Mouse (Mus musculus): Measurements from ENCODE around the gene Zfp536.
A peak's percentile ranks its signal among the peaks of the same experiment; 100 is the strongest.

Gene Zfp536

DNA sequence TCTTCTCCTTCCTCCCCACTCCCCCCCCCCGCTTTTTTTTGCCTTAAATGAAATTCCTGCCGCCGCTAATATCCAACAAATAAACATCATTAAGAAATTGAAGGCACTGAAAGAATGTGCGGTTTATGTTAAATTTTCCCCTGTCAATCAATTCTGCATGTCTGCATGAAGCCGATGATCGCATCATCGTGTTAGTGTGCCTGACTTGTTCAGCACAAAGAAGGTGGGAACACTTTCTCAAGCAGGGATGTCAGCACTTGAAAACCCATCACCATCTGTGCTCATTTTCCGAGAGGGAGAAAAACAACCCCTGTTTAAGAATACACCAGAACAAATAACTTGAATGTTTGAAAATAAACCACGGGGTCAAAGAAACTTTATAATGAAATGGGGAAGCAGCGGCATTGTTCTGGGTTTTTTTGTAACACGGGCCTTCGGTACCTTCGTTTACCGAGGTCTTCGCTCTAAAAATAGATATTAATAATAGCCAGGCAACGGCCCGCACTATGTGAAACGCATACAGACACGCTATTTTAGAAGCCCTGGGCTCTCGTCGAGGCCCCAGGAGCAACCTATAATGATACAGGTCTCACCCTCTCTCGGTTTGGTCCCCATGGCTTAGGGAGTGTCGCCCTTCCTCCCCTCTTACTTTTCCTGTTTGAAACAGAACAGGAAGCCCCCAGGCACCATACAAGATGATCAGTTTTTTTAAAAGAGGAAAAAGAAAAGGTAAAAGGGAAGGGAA lies 83.7 kb downstream of the Zfp536 start:
- DNase-seq (ENCODE audit: low spot score in 2 of 2) = no peak

GRCm38 (mm10) chr7:37689107-37689511 lies 84.3 kb downstream of the Zfp536 start:
- no peak for DNase-seq (ENCODE audit: low spot score in 2 of 2)

- no peak for DNase-seq (ENCODE audit: low spot score in 2 of 2)
These were observed 87.1 kb downstream of the Zfp536 start for GRCm38 (mm10) chr7:37686366-37686765.

DNA sequence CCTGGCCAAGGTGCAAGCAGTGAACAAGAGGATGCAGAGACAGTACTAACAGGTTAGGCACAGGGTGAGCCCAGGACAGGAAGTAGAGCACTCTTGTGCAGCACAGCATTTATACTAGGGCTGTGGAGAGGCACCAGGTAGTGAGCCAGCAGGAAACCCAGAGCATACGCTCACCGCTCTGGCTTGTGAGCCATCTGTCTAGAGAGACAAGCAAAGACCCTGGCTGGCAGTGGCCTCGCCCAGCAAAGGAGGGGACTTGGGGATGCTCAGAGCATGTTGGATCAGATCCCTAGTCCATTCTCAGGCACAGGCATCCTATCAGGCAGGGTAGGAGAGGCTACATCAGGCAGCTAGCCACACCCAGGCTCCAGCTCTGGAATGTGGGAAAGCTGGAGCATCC lies 88.2 kb downstream of the Zfp536 start:
- DNase-seq (ENCODE audit: low spot score in 2 of 2) = no peak

GRCm38 (mm10) chr7:37681335-37681734 lies 92.1 kb downstream of the Zfp536 start:
- DNase-seq (ENCODE audit: low spot score in 2 of 2) = no peak

DNA sequence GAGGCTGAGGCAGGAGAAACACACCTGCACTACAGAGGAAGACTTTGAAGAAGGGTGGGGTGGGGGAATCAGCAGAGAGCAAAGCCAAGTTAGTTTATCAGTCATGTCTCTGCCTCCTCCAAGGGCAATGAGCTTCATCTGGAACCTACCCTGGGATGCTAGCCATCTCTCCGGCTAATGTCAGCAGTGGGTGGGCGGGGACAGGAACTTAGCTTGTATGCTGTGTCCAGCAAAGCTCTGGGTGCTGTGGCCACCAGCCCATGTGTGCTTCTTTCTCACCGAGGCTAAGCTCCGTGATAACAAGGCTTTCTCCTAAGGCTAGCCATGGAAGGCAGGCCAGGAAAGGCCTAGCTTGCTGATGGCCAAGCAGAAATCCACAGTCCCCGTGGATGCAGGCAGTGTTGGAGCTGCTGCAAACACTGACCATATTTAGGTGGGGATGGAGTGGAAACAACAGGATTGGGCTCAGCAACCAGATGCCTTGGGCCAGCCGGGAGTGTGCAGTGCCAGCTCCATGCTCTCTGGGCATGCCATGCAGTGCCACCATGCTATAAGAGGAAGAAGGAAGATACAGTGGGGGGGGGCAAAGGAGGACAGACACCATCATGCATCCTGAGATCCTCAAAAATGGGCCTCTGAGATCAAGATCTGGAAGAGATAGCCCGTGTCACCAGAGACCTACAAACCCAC lies 109.6 kb downstream of the Zfp536 start:
- no peak for DNase-seq (ENCODE audit: low spot score in 2 of 2)

- DNase-seq (ENCODE audit: low spot score in 2 of 2) = no peak
These were observed 124.8 kb downstream of the Zfp536 start for GRCm38 (mm10) chr7:37648671-37649070.

GRCm38 (mm10) chr7:37647917-37648615 lies 125.4 kb downstream of the Zfp536 start:
- DNase-seq (ENCODE audit: low spot score in 2 of 2) = no peak

GRCm38 (mm10) chr7:37639740-37640397 lies 133.6 kb downstream of the Zfp536 start:
- no peak for DNase-seq (ENCODE audit: low spot score in 2 of 2)

DNA sequence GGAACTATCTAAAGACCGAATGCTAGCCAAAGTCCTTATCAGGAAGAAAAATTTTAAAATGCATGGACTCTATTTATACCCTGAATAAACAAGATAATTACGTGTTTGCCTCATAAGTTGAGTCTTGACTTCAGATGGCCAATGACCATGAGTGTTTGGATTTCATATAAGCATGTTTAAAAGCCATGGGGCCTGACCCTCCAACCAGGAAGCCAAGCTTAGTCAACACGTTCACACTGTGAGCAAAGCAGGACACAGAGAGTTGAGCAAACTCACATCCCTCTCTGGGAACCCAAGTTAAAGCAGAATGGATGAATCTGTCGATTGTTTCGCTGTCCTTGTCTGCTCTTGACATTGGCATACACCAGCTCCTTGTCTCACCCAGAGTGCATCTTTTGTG lies 138.6 kb downstream of the Zfp536 start:
- DNase-seq (ENCODE audit: low spot score in 2 of 2) = no peak

GRCm38 (mm10) chr7:37630410-37630809 lies 143.0 kb downstream of the Zfp536 start:
- no peak for DNase-seq (ENCODE audit: low spot score in 2 of 2)

GRCm38 (mm10) chr7:37627897-37628510 lies 145.4 kb downstream of the Zfp536 start:
- DNase-seq (ENCODE audit: low spot score in 2 of 2) = no peak

DNA sequence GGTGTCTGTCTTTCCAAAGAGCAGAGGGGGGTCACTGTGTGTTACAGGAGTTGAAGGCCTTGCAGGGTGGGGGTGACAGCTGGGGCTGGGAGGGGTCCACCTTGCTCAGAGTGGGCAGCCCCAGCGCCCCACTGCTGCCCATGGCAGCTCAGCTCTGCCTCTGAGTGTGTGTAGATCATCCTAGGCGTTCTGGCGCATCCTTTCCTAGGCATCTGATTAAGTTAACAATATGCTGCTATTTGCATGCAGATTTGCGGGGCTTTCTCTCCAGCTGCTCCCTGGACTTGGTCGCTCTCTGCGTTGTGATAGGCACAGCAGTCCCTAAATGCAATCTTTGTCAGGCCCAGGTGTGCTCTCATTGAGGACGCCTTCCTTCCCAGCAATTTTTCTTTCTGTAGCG lies 147.7 kb downstream of the Zfp536 start:
- no peak for DNase-seq (ENCODE audit: low spot score in 2 of 2)

GRCm38 (mm10) chr7:37624759-37625340 lies 148.6 kb downstream of the Zfp536 start:
- no peak for DNase-seq (ENCODE audit: low spot score in 2 of 2)

- DNase-seq (ENCODE audit: low spot score in 2 of 2) = peak in 1 of 2 experiments; percentile 6
These were observed 149.3 kb downstream of the Zfp536 start for GRCm38 (mm10) chr7:37623903-37624758.

DNA sequence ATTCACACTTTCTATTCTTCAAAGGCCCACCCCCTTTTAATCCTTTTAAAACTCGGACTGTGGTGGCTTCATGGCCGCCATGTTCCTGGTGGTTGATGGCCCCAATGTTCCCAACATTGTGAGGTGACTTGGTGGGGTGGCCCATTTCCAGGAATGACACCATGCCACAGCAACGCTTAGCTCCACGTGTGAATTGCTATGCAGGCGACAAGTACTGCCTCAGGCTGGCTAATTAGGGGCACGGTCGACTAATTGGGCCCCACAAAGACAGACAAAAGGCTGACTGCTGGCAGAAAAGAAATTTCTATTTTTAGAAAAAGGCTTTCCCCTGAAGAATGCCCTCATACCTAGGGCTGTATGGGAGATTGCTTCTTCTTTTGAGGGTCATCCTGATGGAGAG lies 154.2 kb downstream of the Zfp536 start:
- no peak for DNase-seq (ENCODE audit: low spot score in 2 of 2)

DNA sequence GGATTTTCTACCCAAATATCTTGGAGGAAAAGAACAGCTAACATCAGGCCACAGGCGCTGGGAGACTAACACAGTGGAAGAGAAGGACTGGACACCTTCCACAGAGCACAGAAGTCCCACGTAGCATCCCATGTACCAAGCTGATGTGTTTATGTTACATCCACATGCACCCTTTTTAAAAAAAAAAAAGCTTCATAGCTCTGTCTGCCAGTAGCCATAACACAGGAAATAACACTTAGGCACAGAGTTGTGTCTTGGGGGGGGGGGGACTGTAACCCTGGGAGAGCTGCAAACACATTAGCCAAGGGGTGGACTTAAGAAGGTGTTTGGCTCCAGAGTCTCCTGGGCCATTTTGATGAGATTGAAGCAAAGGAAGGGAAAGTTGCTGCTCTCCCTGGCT lies 155.6 kb downstream of the Zfp536 start:
- no peak for DNase-seq (ENCODE audit: low spot score in 2 of 2)

DNA sequence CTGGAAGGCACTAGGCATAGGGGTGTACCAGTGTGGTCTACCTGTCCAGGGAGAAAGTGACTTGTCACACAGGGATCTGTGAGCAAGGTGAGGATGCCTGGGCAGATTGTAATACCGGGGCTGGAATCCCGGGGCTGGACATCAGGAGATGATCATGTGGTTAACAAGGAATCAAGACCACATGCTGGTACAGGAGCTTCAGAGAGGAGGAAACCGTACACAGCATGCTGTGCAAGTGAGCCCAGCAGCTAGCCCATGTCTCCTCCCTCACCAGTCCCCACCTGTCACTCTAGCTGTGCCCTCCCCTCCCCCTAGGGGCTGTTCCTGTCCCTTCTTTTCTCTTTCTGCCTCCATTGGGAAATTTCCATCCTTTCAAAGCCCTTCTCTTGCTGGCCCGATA lies 157.5 kb downstream of the Zfp536 start:
- DNase-seq (ENCODE audit: low spot score in 2 of 2) = no peak

DNA sequence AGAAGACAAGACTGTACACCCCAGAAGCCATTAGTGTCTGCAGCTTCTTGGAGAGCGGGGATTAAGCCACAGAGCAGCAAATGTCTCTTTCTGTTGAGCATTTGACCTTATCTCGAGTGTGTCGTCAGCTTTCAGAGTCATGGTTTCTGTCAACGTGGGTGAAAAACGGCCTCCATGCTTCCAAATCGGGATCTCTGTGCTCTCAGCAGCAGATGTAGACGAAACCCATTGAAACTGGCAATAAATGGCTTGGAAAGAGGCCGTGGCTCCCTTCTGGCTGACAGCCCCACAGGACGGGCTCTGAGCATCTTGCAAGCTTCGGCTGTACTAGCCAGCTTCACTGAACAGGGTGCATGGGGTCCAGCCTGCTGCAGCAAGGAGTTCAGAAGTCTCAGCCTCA lies 159.1 kb downstream of the Zfp536 start:
- DNase-seq (ENCODE audit: low spot score in 2 of 2) = no peak

GRCm38 (mm10) chr7:37608556-37608955 lies 164.9 kb downstream of the Zfp536 start:
- no peak for DNase-seq (ENCODE audit: low spot score in 2 of 2)
